Mouse (Mus musculus) layer of hippocampus, adult 9-10 months (tissue): ENCODE measurements at regions not wholly inside any gene's neighbourhood (a gene's known extent, or its start where the extent isn't known, plus 50 kb on each side); places are given as distances from the start of the nearest gene placed in this dataset.

Source experiments
- DNase-seq: peaks from one replicate; pipeline ENCODE4 v3.0.0; 2022; ENCODE audit warnings: low spot score

- DNase-seq: no peak
Observed at GRCm38 (mm10) chr1:122607309-122607708, 1039.5 kb upstream of the Ddx18 start.

DNA sequence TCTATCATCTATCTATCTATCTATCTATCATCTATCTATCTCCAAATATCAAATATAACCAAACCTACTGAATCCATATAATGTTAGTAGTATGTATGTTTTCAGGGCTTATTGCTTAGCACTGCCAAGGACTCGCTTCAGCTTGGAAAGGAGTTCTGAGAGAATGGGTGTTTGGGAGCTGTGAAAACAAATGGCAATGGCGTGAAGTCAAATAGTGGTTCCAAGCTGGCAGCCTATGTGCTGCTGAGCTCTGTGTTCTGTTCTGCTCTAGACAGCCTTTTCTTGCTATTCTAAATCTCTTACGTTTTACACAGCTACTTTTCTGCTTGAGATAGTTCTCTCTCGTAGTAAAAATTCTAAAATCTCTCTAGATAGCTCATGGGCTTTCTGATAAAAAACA, 1008.2 kb upstream of the Ddx18 start:
- DNase-seq: no peak

- DNase-seq: no peak
Observed at GRCm38 (mm10) chr1:122551596-122551995, 983.8 kb upstream of the Ddx18 start.

- DNase-seq: no peak
Observed at GRCm38 (mm10) chr1:122509580-122509979, 941.8 kb upstream of the Ddx18 start.

DNA sequence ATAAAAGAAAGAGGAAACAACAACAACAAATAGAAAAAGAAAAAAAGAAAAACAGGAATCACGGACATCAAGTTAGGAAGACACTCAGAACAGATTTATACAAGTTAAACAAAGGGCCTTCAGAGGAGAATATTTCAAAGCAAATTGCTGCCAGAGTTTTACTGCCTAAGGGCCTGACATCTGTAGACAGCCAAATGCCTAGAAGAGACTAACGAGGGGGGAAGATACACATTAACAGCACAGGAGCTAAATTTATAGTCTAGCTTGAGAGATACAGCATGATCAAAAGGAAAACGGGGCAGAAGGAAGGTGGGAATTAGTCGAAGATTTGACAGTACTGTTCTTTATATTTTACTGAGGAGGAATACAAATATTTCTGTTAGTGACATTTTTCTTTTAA, 933.9 kb upstream of the Ddx18 start:
- DNase-seq: no peak

DNA sequence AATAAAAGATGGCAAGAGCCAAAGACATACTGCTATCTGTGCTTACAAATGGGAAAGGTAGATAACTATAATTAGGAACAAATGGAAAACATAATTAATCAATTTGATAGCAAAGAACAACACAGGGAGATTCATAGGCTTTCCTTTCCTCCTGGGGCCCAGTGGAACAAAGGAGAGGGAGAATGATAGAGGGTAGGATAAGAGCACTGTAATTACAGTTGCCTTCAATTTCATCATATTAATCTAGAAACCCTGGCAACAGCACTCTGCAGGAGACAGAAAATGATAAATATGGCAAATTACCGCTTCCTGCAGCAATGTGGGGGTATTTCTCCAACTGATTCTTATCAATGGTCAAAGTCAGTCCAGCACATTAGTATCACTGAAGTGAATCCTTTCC, 910.2 kb upstream of the Ddx18 start:
- DNase-seq: no peak

DNA sequence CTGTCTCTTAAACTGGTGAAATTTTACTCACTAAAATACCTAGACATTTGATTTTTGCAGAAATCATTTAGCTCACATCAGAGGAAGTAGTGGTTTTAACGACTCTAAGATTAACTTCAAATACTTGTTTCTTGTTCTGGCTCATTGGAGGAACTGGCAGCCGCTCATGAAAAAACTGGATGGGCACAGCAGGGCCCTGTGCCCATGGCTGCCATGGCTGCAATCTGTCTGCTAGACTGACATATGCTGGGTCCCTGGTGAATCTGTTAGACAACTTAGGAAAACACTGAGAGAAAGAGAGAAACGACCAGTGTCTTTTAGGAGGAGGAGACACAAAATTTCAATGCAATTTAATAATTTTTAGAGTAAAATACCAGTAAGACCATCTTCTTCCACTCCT, 896.1 kb upstream of the Ddx18 start:
- peak; percentile 26 for DNase-seq

DNA sequence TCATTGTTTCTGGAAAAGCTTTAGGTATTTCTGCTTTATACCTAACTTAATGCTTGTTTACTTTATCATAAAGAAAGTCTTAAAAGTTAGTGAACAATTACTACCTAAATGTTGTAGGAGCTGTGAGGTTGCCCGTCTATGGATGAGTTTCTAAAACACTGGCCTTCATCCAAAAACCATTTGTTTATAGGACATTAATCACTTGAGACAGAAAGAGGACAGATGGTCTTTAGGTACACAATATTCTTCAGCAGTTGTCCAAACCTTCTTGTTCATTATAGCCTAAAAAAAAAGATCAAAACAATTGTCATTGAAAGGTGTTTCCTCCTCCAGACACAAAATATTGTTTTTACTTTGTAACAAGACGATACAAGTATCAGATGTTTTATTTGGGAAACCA, 891.3 kb upstream of the Ddx18 start:
- DNase-seq: no peak

DNA sequence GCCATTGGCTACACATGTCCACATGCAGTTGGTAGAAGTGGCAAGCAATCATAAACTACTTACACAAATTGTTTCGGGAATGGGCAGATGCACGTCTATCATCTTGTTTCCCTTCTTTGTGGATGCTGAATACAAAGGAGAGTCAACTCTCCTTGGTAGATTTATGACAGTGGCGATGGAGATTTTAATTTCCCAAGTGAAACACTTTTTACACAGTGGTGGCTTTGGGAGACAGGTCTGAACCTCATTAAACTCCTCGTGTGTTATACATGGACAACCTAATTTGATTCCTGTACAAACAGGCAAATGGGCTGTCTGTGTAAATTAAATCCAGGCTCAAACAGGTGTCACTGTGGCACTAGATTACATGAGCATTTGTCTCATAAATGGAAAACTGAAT, 887.1 kb upstream of the Ddx18 start:
- no peak for DNase-seq

- DNase-seq: no peak
Observed at GRCm38 (mm10) chr1:122453617-122454016, 885.8 kb upstream of the Ddx18 start.

DNA sequence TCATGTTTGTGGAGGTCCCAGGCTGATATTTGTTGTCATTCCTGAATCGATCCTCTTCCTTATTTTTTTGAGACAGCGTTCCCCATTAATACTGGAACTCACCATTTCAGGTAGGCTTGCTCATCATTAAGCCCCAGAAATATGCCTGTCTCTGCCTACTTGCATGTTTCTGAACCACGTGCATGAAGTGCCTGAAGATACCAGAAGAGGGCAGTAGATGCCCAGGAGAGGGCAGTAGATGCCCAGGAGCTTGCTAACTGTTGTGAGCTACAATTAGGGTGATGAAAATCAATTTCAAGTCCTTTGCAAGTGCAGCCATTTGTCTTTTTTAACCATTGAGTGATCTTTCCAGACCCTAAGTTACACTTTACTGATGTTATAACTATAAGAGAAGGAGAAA, 871.6 kb upstream of the Ddx18 start:
- no peak for DNase-seq

DNA sequence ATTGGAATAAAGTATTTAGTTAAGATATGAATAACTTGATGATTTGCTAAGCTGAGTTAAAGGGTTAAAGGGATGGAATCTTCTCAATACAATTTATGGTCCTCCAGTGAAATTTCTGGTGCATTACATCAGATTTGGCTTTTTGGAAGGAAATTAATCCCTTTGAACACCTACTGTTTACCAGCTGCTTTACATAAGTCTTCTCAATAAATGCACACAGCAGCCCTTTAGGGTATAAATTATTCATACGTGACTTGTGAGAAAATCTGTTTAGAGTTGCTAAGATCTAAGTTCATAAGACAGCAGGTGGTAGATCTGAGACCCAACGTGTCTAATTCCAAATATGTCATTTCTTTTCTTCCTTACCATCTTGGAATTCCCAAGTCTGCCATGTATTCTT, 855.7 kb upstream of the Ddx18 start:
- DNase-seq: no peak

DNA sequence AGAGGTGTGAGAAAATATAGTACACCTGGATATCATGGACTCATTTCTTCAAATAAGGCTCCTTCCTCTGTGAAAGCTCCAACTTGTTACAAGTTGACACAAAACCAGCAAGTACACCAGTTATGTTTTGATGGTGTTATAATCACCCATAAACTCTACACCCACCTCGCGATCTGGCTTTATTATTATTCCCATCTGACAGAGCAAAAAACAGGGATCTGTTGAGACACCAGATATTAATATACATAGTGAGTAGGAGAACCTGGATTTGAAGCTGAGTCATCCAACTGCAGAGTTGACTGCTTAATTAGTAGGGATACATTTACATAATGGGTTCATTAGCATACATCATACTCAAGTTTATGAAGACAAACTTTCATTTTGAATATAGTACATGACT, 828.6 kb upstream of the Ddx18 start:
- DNase-seq: peak; percentile 53

DNA sequence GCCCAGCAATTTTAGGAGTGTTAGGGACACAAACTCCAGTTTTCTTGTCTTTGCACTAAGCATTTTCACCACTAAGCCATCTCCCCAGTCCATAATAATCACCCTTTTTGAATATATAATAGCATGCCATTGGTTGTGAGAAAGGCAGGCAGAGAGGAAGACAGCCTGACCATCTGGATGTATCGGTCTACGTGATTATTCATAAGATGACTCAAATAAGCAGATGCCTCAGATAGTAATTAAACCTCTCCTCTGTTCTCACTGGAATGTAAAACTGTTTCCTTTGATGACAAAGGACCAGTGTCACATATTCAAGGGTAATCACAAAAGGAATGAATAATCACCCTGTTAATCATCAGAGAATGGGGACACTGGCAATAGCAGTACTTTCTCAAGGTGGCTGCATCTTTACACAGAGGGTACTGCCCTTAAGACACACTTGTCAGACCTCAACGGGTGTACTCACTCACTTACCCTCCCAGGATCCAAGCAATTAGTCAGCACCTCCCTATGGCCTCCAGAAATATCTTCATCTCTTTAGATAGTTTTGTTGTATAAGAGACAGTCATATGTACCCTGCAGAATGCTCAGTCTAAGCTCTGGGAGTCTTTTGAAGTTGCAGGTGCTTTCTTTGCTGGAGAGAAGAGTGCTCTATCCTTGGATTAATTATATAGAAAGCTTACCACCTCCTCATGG, 826.0 kb upstream of the Ddx18 start:
- peak; percentile 25 for DNase-seq

GRCm38 (mm10) chr1:122357015-122357414, 789.2 kb upstream of the Ddx18 start:
- DNase-seq: peak; percentile 68

DNA sequence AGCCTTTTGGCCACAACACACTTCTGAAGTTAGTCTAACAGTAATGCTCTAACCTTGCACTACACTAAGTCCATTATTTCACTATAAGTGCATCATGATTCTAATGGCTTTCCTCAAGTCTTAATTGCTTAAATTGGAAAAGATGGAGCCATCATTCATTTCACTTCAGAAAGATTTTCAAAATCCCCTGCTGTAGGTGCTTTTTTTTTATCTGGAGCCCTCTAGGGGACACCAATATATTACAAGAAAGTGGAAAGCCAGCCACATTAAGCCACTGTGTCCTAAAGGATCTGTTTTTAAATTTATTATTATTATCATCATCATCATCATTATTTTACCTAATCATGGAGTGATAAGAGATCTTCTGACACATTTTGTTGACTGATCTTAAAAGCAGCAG, 783.7 kb upstream of the Ddx18 start:
- peak; percentile 8 for DNase-seq

- no peak for DNase-seq
Observed at GRCm38 (mm10) chr1:122333267-122333666, 765.5 kb upstream of the Ddx18 start.

- no peak for DNase-seq
Observed at GRCm38 (mm10) chr1:122328276-122328675, 760.5 kb upstream of the Ddx18 start.
